Mouse (Mus musculus): ENCODE results near the gene Krt24.

GRCm38 (mm10) chr11:99250666-99251065, 34.4 kb downstream of the Krt24 start:
- TF ChIP-seq POLR2A (IDR thresholded peaks at IDR 0.05; ENCODE audit: low read depth, low read length) (no peak), CTCF (IDR thresholded peaks at IDR 0.05; ENCODE audit: borderline replicate concordance, insufficient read depth, low read length) (no peak)
